Mouse (Mus musculus) liver, embryonic 12.5 days (tissue): ENCODE results near the gene Fgf5. TPM values are rescaled to one million over a fixed set of nuclear protein-coding genes. Genes with fewer than 3 reads are reported as not detected.

ENCODE experiments used
- ATAC-seq: fragments of 200-750 bp; cut with Nextera tagmentation; 2 replicates; pipeline ENCODE4 v1.8.0; 2017; ENCODE audit warnings: moderate number of reproducible peaks, mild to moderate bottlenecking, moderate library complexity
- H3K27ac ChIP-seq: fragments of 300-500 bp; sonication (generic); 2 replicates; pipeline ENCODE4 v1.5.1; 2016; ENCODE audit warnings: mild to moderate bottlenecking
- H3K27me3 ChIP-seq: fragments of 300-500 bp; sonication (generic); replicated peaks from 2 replicates; pipeline ENCODE4 v1.6.1; 2016; ENCODE audit warnings: mild to moderate bottlenecking, moderate library complexity
- H3K36me3 ChIP-seq: fragments of 300-500 bp; sonication (generic); 2 replicates; pipeline ENCODE4 v1.6.1; 2016; ENCODE audit warnings: mild to moderate bottlenecking, moderate library complexity
- H3K4me1 ChIP-seq: fragments of 300-500 bp; sonication (generic); 2 replicates; pipeline ENCODE4 v1.6.1; 2016
- H3K4me2 ChIP-seq: fragments of 300-500 bp; sonication (generic); 2 replicates; pipeline ENCODE4 v1.6.1; 2016; ENCODE audit warnings: mild to moderate bottlenecking, moderate library complexity
- H3K4me3 ChIP-seq: fragments of 300-500 bp; sonication (generic); 2 replicates; pipeline ENCODE4 v1.5.1; 2016; ENCODE audit warnings: mild to moderate bottlenecking, moderate library complexity
- H3K9ac ChIP-seq: fragments of 300-500 bp; sonication (generic); 2 replicates; pipeline ENCODE4 v1.6.1; 2016; ENCODE audit warnings: mild to moderate bottlenecking, moderate library complexity
- H3K9me3 ChIP-seq: fragments of 300-500 bp; sonication (generic); replicated peaks from 2 replicates; pipeline ENCODE4 v1.6.1; 2016; ENCODE audit warnings: mild to moderate bottlenecking, moderate library complexity
- WGBS: fragments of 180-500 bp; shearing (Covaris S2); methylation state at CpG from one replicate; pipeline ENCODE4 v1.1.7; 2016; ENCODE audit not compliant: insufficient replicate concordance; 5-methylcytosine and 5-hydroxymethylcytosine counted together
- polyA plus RNA-seq: library from polyadenylated mRNA; unstranded; fragments of >200 nt; fragmentation: Nextera tagmentation; extraction: Ambion mirVana; gene quantifications from 2 replicates; pipeline ENCODE4 v1.2.1, GENCODE M21; 2016

The Fgf5 gene
- polyA plus RNA-seq, 1 experiment from 2014 or later: 0.33 TPM

- no peaks in the 10 kb centered on the region for H3K9me3 ChIP-seq
- no peak overlapping the region for H3K9ac ChIP-seq
- H3K36me3 ChIP-seq: no peaks in the 10 kb centered on the region
- ATAC-seq: no peak
- H3K4me1 ChIP-seq: no peaks in the 10 kb centered on the region
- H3K4me3 ChIP-seq: no peak overlapping the region
- no peak overlapping the region for H3K27ac ChIP-seq
- H3K27me3 ChIP-seq: peaks cover 68% of the 10 kb centered on the region
- 7% methylated on average over 12 of the region's 12 CpGs for WGBS
- H3K4me2 ChIP-seq: no peak overlapping the region
These were observed 1.2 kb downstream of the Fgf5 start for GRCm38 (mm10) chr5:98255176-98255575.

DNA sequence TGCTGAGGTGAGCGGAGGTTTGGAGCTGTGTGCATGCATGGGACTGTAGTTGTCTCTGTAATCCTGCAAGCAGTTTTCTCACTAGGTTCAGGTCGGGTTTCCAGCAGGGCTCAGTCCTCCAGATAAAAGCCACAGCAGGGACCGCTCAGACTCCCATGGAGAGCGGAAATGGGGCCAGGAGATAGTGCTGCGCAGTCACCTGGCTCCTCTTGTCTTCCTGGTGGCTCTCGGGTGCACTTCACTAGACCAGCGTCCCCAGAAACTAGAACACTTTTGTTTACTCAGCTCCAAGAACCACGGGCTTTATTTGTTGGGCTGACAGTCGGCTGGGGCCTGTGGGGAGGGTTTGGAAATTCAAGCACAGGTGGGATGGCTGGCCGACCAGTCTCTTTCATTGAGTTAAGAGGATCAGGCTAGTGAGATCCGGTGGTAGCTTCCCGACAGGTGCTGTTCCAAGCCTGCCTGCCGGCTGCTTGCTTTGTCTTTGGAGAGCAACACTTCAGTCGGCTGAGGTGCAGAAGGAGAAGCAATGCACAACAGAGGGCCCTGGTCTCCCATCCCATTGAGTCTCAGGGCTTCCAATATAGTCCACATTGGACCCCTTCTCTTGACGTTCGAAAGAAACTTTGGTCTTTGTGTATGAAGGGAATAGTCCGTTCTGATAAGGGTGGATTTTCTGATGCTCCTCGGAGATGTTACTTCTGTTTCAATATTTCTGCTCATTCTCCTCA lies 1.9 kb downstream of the Fgf5 start:
- Histone ChIP-seq H3K27me3 (peaks cover 62% of the 10 kb centered on the region), H3K9me3 (no peaks in the 10 kb centered on the region), H3K36me3 (no peaks in the 10 kb centered on the region), H3K4me2 (no peak overlapping the region), H3K27ac (no peak overlapping the region), H3K4me3 (no peak overlapping the region), H3K9ac (no peak overlapping the region), H3K4me1 (no peaks in the 10 kb centered on the region)
- 6% methylated on average over 18 of the region's 18 CpGs for WGBS
- no peak for ATAC-seq

DNA sequence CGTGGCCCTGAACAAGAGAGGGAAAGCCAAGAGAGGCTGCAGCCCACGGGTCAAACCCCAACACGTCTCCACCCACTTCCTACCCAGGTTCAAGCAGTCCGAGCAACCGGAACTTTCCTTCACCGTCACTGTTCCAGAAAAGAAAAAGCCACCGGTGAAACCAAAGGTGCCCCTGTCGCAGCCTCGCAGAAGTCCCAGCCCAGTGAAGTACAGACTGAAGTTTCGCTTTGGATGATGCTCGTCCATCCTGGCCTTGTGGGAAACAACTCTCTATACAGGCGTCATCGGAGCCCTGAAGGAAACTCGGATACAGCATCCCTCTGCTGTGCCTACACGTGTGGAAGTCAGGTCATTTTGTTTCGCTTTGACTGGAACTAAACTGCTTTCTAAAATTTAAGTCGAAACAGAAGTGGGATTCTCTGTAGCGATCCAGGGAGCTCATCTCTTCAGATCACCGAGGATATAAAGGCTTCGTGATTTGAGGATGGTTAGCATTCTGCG lies 21.4 kb downstream of the Fgf5 start:
- WGBS: 74% methylated on average over 21 of the region's 21 CpGs
- ATAC-seq: no peak
- no peak overlapping the region for H3K4me2 ChIP-seq

DNA sequence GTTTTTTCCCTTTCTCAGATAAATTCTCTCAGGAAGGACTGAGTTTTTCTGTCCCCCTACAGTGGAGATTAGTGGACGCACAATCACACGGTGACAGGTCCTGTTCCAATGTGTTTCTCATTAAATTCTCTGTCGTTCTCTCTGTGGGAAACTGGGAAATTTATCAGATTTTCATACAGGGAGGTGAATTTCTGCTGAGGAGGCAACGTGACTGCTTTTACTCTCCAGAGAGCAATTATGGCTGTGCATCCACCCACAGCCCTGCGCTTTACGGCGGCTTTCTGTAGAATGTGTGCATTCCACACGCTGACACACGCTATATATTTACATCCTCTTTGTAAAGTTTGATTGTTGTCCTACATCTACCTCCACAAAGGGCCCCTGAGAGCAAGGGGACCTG lies 28.0 kb downstream of the Fgf5 start:
- H3K27me3 ChIP-seq: peaks cover 18% of the 10 kb centered on the region
- H3K36me3 ChIP-seq: no peaks in the 10 kb centered on the region
- H3K4me1 ChIP-seq: no peaks in the 10 kb centered on the region
- H3K27ac ChIP-seq: no peak overlapping the region
- no peak overlapping the region for H3K4me3 ChIP-seq
- no peaks in the 10 kb centered on the region for H3K9me3 ChIP-seq
- no peak for ATAC-seq
- H3K4me2 ChIP-seq: no peak overlapping the region
- WGBS: 63% methylated on average over 9 of the region's 9 CpGs
- no peak overlapping the region for H3K9ac ChIP-seq

More for the DNA sequence above, 21.4 kb downstream of the Fgf5 start:
- H3K36me3 ChIP-seq: no peaks in the 10 kb centered on the region
- H3K27me3 ChIP-seq: no peaks in the 10 kb centered on the region
- H3K27ac ChIP-seq: no peak overlapping the region
- H3K9ac ChIP-seq: no peak overlapping the region
- H3K4me1 ChIP-seq: no peaks in the 10 kb centered on the region
- H3K4me3 ChIP-seq: no peak overlapping the region
- no peaks in the 10 kb centered on the region for H3K9me3 ChIP-seq

DNA sequence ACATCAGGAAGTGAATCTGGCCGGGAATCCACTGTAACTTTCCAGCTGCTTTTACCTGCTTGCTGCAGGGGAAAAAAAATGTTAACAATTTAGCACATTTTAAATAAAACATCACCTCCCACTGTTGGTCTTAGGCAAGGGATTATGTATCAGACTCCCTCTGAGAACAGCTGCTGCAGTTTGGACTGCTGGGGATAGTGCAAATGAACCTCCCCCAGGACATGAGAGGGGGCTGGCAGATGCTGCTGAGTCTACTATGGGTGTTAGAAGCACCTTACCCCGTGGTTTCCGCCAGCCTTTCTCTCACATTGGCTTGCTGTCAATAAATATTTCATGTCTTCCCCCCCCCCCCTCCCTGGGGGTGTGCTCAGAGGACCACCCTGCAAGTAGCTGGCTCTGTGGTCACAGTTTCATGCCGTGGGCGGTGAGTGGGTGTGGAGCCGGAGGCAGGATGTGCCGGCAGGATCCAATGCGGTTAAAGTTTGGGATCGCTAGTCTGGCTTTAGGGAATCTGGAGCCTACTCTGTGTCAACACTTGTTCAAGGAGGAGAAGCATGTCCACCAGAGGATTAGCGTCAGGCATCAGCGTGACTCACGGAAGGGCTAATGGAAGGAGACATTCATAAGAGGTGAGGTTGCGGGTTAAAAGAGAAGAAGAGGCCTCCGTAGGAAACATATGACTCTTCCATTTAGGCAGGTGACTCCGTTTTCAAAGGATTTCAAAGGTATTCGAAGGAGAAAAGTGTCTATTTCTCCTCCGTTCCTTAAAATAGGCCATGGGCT lies 29.9 kb downstream of the Fgf5 start:
- Histone ChIP-seq H3K9ac (no peak overlapping the region), H3K4me1 (no peaks in the 10 kb centered on the region), H3K4me3 (no peak overlapping the region), H3K27ac (no peak overlapping the region), H3K27me3 (peaks cover 18% of the 10 kb centered on the region), H3K9me3 (no peaks in the 10 kb centered on the region), H3K4me2 (no peak overlapping the region), H3K36me3 (no peaks in the 10 kb centered on the region)
- 21% methylated on average over 17 of the region's 17 CpGs for WGBS
- ATAC-seq: no peak

DNA sequence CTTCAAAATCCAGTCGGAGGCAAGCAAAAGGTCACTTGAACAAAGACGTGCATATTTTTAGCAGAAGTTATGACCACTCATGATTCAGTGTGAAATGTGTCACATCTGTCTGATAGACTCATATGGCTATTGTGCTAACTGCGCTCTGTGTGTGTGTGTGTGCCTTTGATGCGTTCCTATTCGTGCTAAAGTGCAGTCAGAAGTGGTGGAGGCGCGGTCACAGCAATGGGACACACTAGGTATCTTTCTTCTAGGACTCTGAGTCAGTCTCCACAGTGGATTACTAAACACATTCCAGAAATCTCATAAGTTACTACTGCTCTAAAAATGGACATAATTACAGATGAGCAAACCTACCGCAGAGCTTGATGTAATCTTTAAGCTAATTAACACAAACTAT lies 36.7 kb downstream of the Fgf5 start:
- Histone ChIP-seq H3K27me3 (peaks cover 22% of the 10 kb centered on the region), H3K4me1 (0 out of 2 replicates have a peak, but pooled peaks cover 4% of the 10 kb centered on the region), H3K9me3 (no peaks in the 10 kb centered on the region), H3K9ac (no peak overlapping the region), H3K27ac (no peak overlapping the region), H3K36me3 (no peaks in the 10 kb centered on the region), H3K4me3 (no peak overlapping the region), H3K4me2 (no peak overlapping the region)
- WGBS: 74% methylated on average over 8 of the region's 8 CpGs
- ATAC-seq: no peak

DNA sequence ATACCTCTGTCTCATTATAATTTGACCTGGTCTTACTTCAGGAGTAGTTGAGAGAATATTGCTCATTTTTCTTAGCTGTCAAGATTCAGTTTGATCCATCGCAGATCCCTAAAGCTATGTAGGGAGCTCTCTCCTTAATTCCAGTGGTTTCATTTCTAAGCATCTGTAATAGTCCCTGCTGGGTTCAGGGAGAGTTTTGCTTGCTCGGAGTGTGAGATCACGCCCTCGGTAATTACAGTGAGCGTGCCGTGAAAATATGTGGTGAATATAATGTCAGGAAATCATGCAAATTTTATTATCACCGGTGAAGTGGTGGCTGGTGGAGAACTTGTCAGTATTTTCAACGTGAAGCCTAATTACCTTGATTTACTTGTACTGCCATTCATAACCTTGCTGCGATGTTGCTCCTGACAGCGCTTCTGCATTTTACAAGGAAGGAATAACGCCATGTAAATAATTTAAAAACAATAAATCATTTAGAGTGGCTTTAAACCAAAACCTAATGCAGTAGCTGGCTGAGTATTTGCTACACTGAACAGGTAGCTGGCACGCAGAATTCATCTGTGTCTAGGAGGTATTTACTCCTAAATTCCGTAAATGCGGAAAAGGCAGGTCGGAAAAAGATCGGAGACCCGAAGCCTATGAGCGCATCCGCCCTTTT lies 38.5 kb downstream of the Fgf5 start:
- no peak overlapping the region for H3K4me3 ChIP-seq
- 0 out of 2 replicates have a peak, but pooled peaks cover 4% of the 10 kb centered on the region for H3K4me1 ChIP-seq
- ATAC-seq: no peak
- no peak overlapping the region for H3K27ac ChIP-seq
- WGBS: 4% methylated on average over 19 of the region's 19 CpGs
- H3K9me3 ChIP-seq: no peaks in the 10 kb centered on the region
- no peaks in the 10 kb centered on the region for H3K36me3 ChIP-seq
- no peak overlapping the region for H3K9ac ChIP-seq
- 0 out of 2 replicates have a peak overlapping the region, but pooled peaks have one; percentile 16 for H3K4me2 ChIP-seq
- H3K27me3 ChIP-seq: peaks cover 22% of the 10 kb centered on the region

- H3K27ac ChIP-seq: no peak overlapping the region
- H3K4me2 ChIP-seq: 0 out of 2 replicates have a peak overlapping the region, but pooled peaks have one; percentile 16
- no peak overlapping the region for H3K4me3 ChIP-seq
- no peaks in the 10 kb centered on the region for H3K36me3 ChIP-seq
- WGBS: 4% methylated on average over 12 of the region's 12 CpGs
- 0 out of 2 replicates have a peak, but pooled peaks cover 4% of the 10 kb centered on the region for H3K4me1 ChIP-seq
- ATAC-seq: no peak
- H3K27me3 ChIP-seq: peaks cover 22% of the 10 kb centered on the region
- no peaks in the 10 kb centered on the region for H3K9me3 ChIP-seq
- H3K9ac ChIP-seq: no peak overlapping the region
These were observed 39.2 kb downstream of the Fgf5 start for GRCm38 (mm10) chr5:98293049-98293715.

DNA sequence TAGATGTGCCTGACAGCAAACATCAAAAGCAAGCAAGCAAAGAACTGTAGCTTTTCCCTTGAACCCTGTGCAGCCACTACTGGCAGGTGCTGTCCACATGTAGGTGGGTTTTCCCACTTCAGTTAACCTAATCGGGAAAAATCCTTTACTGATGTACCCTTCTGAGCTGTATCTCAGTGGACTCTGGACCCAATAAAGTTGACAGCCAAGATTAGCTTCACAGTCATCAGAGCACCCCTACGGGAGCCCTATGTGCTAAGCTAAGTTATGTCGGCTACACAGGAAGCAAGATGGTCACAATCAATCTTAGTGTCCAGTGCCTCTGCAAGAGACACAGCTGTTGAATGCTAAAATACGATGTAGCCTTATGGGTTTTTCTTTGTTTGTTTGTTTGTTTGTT lies 46.1 kb downstream of the Fgf5 start:
- no peak for ATAC-seq
- no peaks in the 10 kb centered on the region for H3K36me3 ChIP-seq

GRCm38 (mm10) chr5:98305673-98306072 lies 51.7 kb downstream of the Fgf5 start:
- ATAC-seq: no peak
- WGBS: 56% methylated on average over 4 of the region's 4 CpGs
- H3K4me2 ChIP-seq: no peak overlapping the region

More for the DNA sequence above, 46.1 kb downstream of the Fgf5 start:
- Histone ChIP-seq H3K27ac (no peak overlapping the region), H3K4me3 (no peak overlapping the region), H3K4me1 (no peaks in the 10 kb centered on the region), H3K27me3 (no peaks in the 10 kb centered on the region), H3K9ac (no peak overlapping the region), H3K4me2 (no peak overlapping the region), H3K9me3 (no peaks in the 10 kb centered on the region)
- WGBS: 62% methylated on average over 4 of the region's 4 CpGs

GRCm38 (mm10) chr5:98306528-98306927 lies 52.5 kb downstream of the Fgf5 start:
- H3K27me3 ChIP-seq: no peaks in the 10 kb centered on the region
- H3K36me3 ChIP-seq: no peaks in the 10 kb centered on the region
- H3K4me2 ChIP-seq: no peak overlapping the region
- ATAC-seq: no peak
- no peaks in the 10 kb centered on the region for H3K4me1 ChIP-seq
- no peak overlapping the region for H3K27ac ChIP-seq
- H3K9ac ChIP-seq: no peak overlapping the region
- 64% methylated on average over 9 of the region's 9 CpGs for WGBS
- H3K9me3 ChIP-seq: no peaks in the 10 kb centered on the region
- H3K4me3 ChIP-seq: no peak overlapping the region

More at GRCm38 (mm10) chr5:98305673-98306072, 51.7 kb downstream of the Fgf5 start:
- Histone ChIP-seq H3K4me3 (no peak overlapping the region), H3K9me3 (no peaks in the 10 kb centered on the region), H3K36me3 (no peaks in the 10 kb centered on the region), H3K27ac (no peak overlapping the region), H3K4me1 (no peaks in the 10 kb centered on the region), H3K27me3 (no peaks in the 10 kb centered on the region), H3K9ac (no peak overlapping the region)
